Mouse (Mus musculus): Measurements from ENCODE around the gene Gm9944. TPM values are rescaled to one million over a fixed set of nuclear protein-coding genes. Genes with fewer than 3 reads are reported as not detected.

Gm9944 gene
- not detected in 2 replicates for polyA plus RNA-seq (2012; rRNA removed)

GRCm38 (mm10) chr4:144453217-144453616 is at the start of gene Gm9944:
TSS of gene Gm9944 (minus strand) at chr4:144453317.

GRCm38 (mm10) chr4:144463656-144464055 is 10.5 kb upstream of the Gm9944 start, which contains the start of gene Aadacl3:
TSS of gene Aadacl3 (minus strand) at chr4:144463756.

GRCm38 (mm10) chr4:144438672-144439071 is 14.4 kb downstream of the Gm9944 start, which contains the start of gene 1700012P22Rik:
TSS of gene 1700012P22Rik (minus strand) at chr4:144438772.

GRCm38 (mm10) chr4:144408290-144408689 is 44.8 kb downstream of the Gm9944 start, which contains the start of gene Pramef12:
TSS of gene Pramef12 (minus strand) at chr4:144408464.

Other genes with a start within 250 kb of the Gm9944 start
- not detected in 2 replicates for gene C87977, start 240.0 kb downstream of the Gm9944 start, polyA plus RNA-seq (2012; rRNA removed)
- gene Pramel5, start 172.8 kb downstream of the Gm9944 start, polyA plus RNA-seq (2012; rRNA removed) = not detected in 2 replicates
- gene Gm13128, start 123.1 kb downstream of the Gm9944 start, polyA plus RNA-seq (2012; rRNA removed) = not detected in 2 replicates
- not detected in 2 replicates for gene Gm13119, start 95.4 kb downstream of the Gm9944 start, polyA plus RNA-seq (2012; rRNA removed)
- gene Pramef20, start 75.4 kb downstream of the Gm9944 start, polyA plus RNA-seq (2012; rRNA removed) = not detected in 2 replicates
- 0.11 and 0.13 TPM in 2 replicates for gene Pramef12, start 44.9 kb downstream of the Gm9944 start, polyA plus RNA-seq (2012; rRNA removed)
- gene 1700012P22Rik, start 14.5 kb downstream of the Gm9944 start, polyA plus RNA-seq (2012; rRNA removed) = not detected in 2 replicates
- gene Aadacl3, start 10.4 kb upstream of the Gm9944 start, polyA plus RNA-seq (2012; rRNA removed) = not detected in 2 replicates
- not detected in 2 replicates for gene 9430007A20Rik, start 66.5 kb upstream of the Gm9944 start, polyA plus RNA-seq (2012; rRNA removed)
- not detected in 2 replicates for gene Gm13124, start 111.8 kb upstream of the Gm9944 start, polyA plus RNA-seq (2012; rRNA removed)
- not detected in 2 replicates for gene Aadacl4, start 160.4 kb upstream of the Gm9944 start, polyA plus RNA-seq (2012; rRNA removed)
- not detected in 2 replicates for gene Gm436, start 233.1 kb upstream of the Gm9944 start, polyA plus RNA-seq (2012; rRNA removed)